Mouse (Mus musculus) megakaryocyte, embryonic 14.5 days (primary cell): ENCODE measurements around the gene Mat2a. TPM values are rescaled to one million over a fixed set of nuclear protein-coding genes. Genes with fewer than 3 reads are reported as not detected.
"Not testable (repeated sequence)": the region's sequence is repeated elsewhere in the genome, so short reads cannot be mapped to it uniquely, and the experiment has no call there.

Experiments used
- H3K27me3 ChIP-seq: replicated peaks from 2 replicates; pipeline ENCODE3; 2012; ENCODE audit warnings: inconsistent platforms
- H3K36me3 ChIP-seq: replicated peaks from 2 replicates; pipeline ENCODE3; 2012; ENCODE audit warnings: low read length, inconsistent platforms, mixed read lengths
- H3K4me1 ChIP-seq: 2 replicates; pipeline ENCODE4 v1.6.1; 2012; ENCODE audit warnings: inconsistent platforms
- H3K4me3 ChIP-seq: replicated peaks from 2 replicates; pipeline ENCODE3; 2012; ENCODE audit warnings: moderate library complexity, mild to moderate bottlenecking, inconsistent platforms
- H3K9me3 ChIP-seq: 2 replicates; pipeline ENCODE4 v1.6.1; 2012; ENCODE audit warnings: inconsistent platforms
- FLI1 ChIP-seq: IDR thresholded peaks from 2 replicates; pipeline ENCODE4 v1.6.1; 2012; ENCODE audit warnings: low read length, inconsistent platforms, mixed read lengths
- GATA1 ChIP-seq: IDR thresholded peaks from 3 replicates; pipeline ENCODE4 v1.6.1; 2012; ENCODE audit warnings: mixed read lengths, low read length, inconsistent platforms, borderline replicate concordance
- polyA plus RNA-seq: library from polyadenylated mRNA; stranded (reverse); fragments of >175 nt; gene quantifications from 2 replicates; pipeline ENCODE4 v1.2.3, GENCODE M21; 2012; ENCODE audit warnings: low replicate concordance; ENCODE audit not compliant: insufficient read depth

Gene Mat2a
- polyA plus RNA-seq, 1 experiment: 17.1 TPM

GRCm38 (mm10) chr6:72456567-72456966 is 17.2 kb upstream of the Mat2a start:
- Histone ChIP-seq H3K9me3 (no peaks in the 10 kb centered on the region), H3K27me3 (no peaks in the 10 kb centered on the region), H3K36me3 (no peaks in the 10 kb centered on the region), H3K4me1 (peaks cover 39% of the 10 kb centered on the region), H3K4me3 (no peak overlapping the region)
- no peak for TF ChIP-seq FLI1
- TF ChIP-seq GATA1: no peak

- Histone ChIP-seq H3K4me1 (peaks cover 28% of the 10 kb centered on the region), H3K9me3 (no peaks in the 10 kb centered on the region), H3K36me3 (no peaks in the 10 kb centered on the region), H3K27me3 (no peaks in the 10 kb centered on the region), H3K4me3 (no peak overlapping the region)
- no peak for TF ChIP-seq GATA1
- TF ChIP-seq FLI1: no peak
Observed at GRCm38 (mm10) chr6:72454833-72455373, 15.5 kb upstream of the Mat2a start.

GRCm38 (mm10) chr6:72454072-72454746 is 14.9 kb upstream of the Mat2a start:
- Histone ChIP-seq H3K9me3 (no peaks in the 10 kb centered on the region), H3K4me3 (no peak overlapping the region), H3K4me1 (peaks cover 23% of the 10 kb centered on the region), H3K27me3 (peaks cover 2% of the 10 kb centered on the region), H3K36me3 (no peaks in the 10 kb centered on the region)
- TF ChIP-seq GATA1 (no peak), FLI1 (no peak)

GRCm38 (mm10) chr6:72453578-72453977 is 14.2 kb upstream of the Mat2a start:
- H3K4me3 ChIP-seq: no peak overlapping the region
- peaks cover 8% of the 10 kb centered on the region for H3K27me3 ChIP-seq
- peaks cover 21% of the 10 kb centered on the region for H3K4me1 ChIP-seq
- no peaks in the 10 kb centered on the region for H3K36me3 ChIP-seq
- no peaks in the 10 kb centered on the region for H3K9me3 ChIP-seq
- no peak for TF ChIP-seq GATA1
- no peak for TF ChIP-seq FLI1

GRCm38 (mm10) chr6:72452329-72452728 is 13.0 kb upstream of the Mat2a start:
- H3K4me1 ChIP-seq: peaks cover 29% of the 10 kb centered on the region
- TF ChIP-seq FLI1 (no peak), GATA1 (no peak)
- peaks cover 15% of the 10 kb centered on the region for H3K27me3 ChIP-seq
- H3K4me3 ChIP-seq: no peak overlapping the region
- no peaks in the 10 kb centered on the region for H3K9me3 ChIP-seq
- no peaks in the 10 kb centered on the region for H3K36me3 ChIP-seq

- H3K9me3 ChIP-seq, H3K36me3 ChIP-seq, H3K4me3 ChIP-seq: not testable (repeated sequence)
- Histone ChIP-seq H3K4me1 (peaks cover 28% of the 10 kb centered on the region), H3K27me3 (peaks cover 15% of the 10 kb centered on the region)
Observed at GRCm38 (mm10) chr6:72451778-72452177, 12.4 kb upstream of the Mat2a start.

GRCm38 (mm10) chr6:72447487-72447886 is 8.1 kb upstream of the Mat2a start:
- Histone ChIP-seq H3K27me3 (peaks cover 17% of the 10 kb centered on the region), H3K4me1 (peaks cover 22% of the 10 kb centered on the region), H3K4me3 (no peak overlapping the region), H3K9me3 (peaks cover 7% of the 10 kb centered on the region), H3K36me3 (peaks cover 2% of the 10 kb centered on the region)
- no peak for TF ChIP-seq FLI1
- no peak for TF ChIP-seq GATA1

GRCm38 (mm10) chr6:72445011-72445410 is 5.7 kb upstream of the Mat2a start:
- Histone ChIP-seq H3K27me3 (peaks cover 17% of the 10 kb centered on the region), H3K36me3 (peaks cover 2% of the 10 kb centered on the region), H3K9me3 (peaks cover 7% of the 10 kb centered on the region), H3K4me3 (no peak overlapping the region), H3K4me1 (peaks cover 39% of the 10 kb centered on the region)
- TF ChIP-seq GATA1 (no peak), FLI1 (no peak)

- Histone ChIP-seq H3K27me3 (peaks cover 4% of the 10 kb centered on the region), H3K9me3 (peaks cover 7% of the 10 kb centered on the region), H3K4me3 (no peak overlapping the region), H3K36me3 (peaks cover 5% of the 10 kb centered on the region), H3K4me1 (peaks cover 38% of the 10 kb centered on the region)
- TF ChIP-seq GATA1: no peak
- TF ChIP-seq FLI1: no peak
Observed at GRCm38 (mm10) chr6:72442921-72443604, 3.7 kb upstream of the Mat2a start.

- TF ChIP-seq GATA1: no peak
- TF ChIP-seq FLI1: no peak
- H3K4me3 ChIP-seq: peak overlapping the region; percentile 99
Observed at GRCm38 (mm10) chr6:72440186-72440990, 1.0 kb upstream of the Mat2a start.

More at GRCm38 (mm10) chr6:72440186-72440990, 1.0 kb upstream of the Mat2a start:
- H3K27me3 ChIP-seq: no peaks in the 10 kb centered on the region
- peaks cover 28% of the 10 kb centered on the region for H3K36me3 ChIP-seq
- H3K9me3 ChIP-seq: no peaks in the 10 kb centered on the region
- H3K4me1 ChIP-seq: peaks cover 56% of the 10 kb centered on the region
